Mouse (Mus musculus) layer of hippocampus, adult 8-10 months (tissue): ENCODE measurements at regions not wholly inside any gene's neighbourhood (a gene's known extent, or its start where the extent isn't known, plus 50 kb on each side); places are given as distances from the start of the nearest gene placed in this dataset.

Experiments
- DNase-seq, 2 experiments: peaks; one replicate each; pipeline ENCODE4 v3.0.0; 2022; ENCODE audit warnings: low spot score in 2 of 2

DNA sequence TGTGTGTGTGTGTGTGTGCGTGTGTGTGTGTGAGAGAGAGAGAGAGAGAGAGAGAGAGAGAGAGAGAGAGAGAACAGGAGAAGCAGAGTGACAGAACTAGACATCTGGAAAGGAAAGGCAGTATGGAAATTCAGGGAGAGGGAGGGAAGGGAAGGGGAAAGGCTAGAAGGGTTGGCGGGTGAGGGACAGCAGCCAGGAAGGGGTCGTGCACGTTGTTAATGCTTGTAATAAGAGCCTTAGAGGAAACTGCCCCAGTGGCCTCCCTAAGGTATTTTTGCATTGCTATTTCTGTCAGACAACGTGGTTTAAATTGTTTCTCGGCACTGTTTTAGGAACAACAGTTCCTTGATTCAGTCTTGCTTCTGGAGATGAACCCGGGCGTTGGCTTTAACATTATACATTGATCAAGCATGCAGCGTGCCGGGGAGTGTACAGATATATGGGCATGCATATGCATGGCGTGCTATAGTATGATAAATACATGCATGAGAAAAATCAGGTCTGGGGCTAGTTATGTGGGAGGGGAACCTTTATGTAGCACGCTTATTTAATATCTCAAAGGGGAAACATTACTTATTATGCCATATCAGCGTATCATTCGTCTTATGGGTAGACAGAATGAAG is 52.6 kb upstream of the Ptgfrn start:
- no peak for DNase-seq

DNA sequence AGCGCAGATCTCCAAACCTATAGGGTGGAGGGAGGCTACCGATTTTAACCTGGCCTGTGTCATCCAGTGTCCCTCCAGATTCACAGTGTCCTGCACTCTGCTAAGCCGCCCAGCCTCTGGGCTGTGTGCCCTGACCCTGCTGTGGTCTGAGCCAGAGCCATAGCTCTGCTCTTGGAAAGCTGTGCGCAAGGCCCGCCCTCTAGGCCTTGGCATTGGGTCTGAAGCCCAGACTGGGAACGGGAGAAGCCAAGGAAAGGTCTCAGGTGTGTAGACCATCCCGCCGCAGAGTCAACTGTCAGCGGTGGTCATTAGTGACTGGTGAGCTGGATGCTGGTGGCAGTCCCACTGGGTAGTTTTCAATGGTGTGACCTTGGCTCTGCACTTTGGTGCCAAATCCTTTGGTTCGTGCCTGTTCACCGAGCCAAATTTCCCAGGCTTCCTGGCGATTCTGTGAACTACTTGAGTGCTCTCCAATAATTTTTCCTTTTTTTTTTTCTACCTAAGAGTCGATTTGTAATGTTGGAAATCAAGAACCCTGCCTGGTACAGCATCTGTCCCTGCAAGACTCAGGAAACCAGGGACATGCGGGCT is 52.0 kb upstream of the Ptgfrn start:
- DNase-seq: peak in 1 of 2 experiments; percentile 30

DNA sequence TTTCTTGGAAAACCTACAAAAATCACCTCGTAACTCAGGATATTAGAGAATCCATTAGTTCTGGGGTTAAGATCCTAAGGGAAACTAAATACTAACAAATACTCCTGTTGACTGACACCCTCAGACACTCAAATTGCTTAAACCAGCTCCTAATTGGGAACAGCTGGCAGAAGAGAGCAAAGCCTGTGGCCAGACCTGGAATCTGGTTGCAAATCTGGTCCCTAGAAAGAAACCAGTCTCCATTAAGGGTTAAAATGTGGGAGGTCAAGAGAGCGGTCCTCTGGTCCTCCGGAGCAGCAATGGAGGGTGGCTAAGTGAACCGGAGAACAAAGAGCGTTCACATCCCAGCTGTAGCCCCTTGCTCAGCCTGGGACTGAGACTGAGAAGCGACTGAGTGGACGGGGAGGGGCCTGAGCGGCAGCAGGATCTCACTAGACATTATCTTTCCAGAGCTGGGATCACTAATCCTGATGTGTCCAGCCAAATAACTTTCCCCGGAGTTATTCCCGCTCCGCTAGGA is 51.4 kb upstream of the Ptgfrn start:
- no peak for DNase-seq
